Mouse (Mus musculus) MEL (cell line): ENCODE measurements around the gene Nr5a2. TPM values are rescaled to one million over a fixed set of nuclear protein-coding genes. Genes with fewer than 3 reads are reported as not detected.

Source experiments
- DNase-seq: peaks from one replicate; pipeline ENCODE4 v3.0.0; 2011; ENCODE audit warnings: low read depth, low spot score
- H3K27ac ChIP-seq: 2 replicates; pipeline ENCODE4 v1.5.1; 2012; ENCODE audit warnings: low read depth, mild to moderate bottlenecking, control low read depth, low read length, moderate library complexity; ENCODE audit not compliant: control insufficient read depth
- H3K27me3 ChIP-seq, 2 experiments: fragments of 150-350 bp in 1 of 2; sonication (generic) in 1 of 2; 2 replicates each; pipeline ENCODE4 v1.6.1; 2012; ENCODE audit warnings: low read length in 2 of 2, mild to moderate bottlenecking in 2 of 2, improper control_type of control experiment in 1 of 2, moderate library complexity in 1 of 2; ENCODE audit not compliant: insufficient read depth in 2 of 2, control insufficient read depth in 1 of 2
- H3K36me3 ChIP-seq, 2 experiments: 2 replicates each; pipeline ENCODE4 v1.6.1; 2012 to 2014; ENCODE audit warnings: low read length in 2 of 2, improper control_type of control experiment in 1 of 2, inconsistent platforms in 1 of 2, mild to moderate bottlenecking in 1 of 2; ENCODE audit not compliant: insufficient read depth in 2 of 2, control insufficient read depth in 1 of 2
- H3K4me1 ChIP-seq, 2 experiments: fragments of 150-350 bp in 1 of 2; sonication (generic) in 1 of 2; 2 replicates each; pipeline ENCODE4 v1.6.1; 2012; ENCODE audit warnings: low read length in 2 of 2, improper control_type of control experiment in 1 of 2, mild to moderate bottlenecking in 1 of 2; ENCODE audit not compliant: insufficient read depth in 2 of 2, control insufficient read depth in 1 of 2
- H3K4me3 ChIP-seq, 2 experiments: fragments of 150-350 bp in 1 of 2; sonication (generic) in 1 of 2; 2 replicates each; pipeline ENCODE4 v1.5.1; 2012; ENCODE audit warnings: low read depth in 2 of 2, low read length in 2 of 2, mild to moderate bottlenecking in 2 of 2, moderate library complexity in 2 of 2, control low read depth in 1 of 2, improper control_type of control experiment in 1 of 2; ENCODE audit not compliant: control insufficient read depth in 1 of 2, insufficient read depth in 1 of 2
- H3K79me2 ChIP-seq: 2 replicates; pipeline ENCODE4 v1.6.1; 2012; ENCODE audit warnings: mild to moderate bottlenecking, low read length, moderate library complexity; ENCODE audit not compliant: control insufficient read depth, poor library complexity, insufficient read depth
- H3K9ac ChIP-seq: 2 replicates; pipeline ENCODE4 v1.6.1; 2012; ENCODE audit warnings: low read depth, mild to moderate bottlenecking, control low read depth, low read length, moderate library complexity; ENCODE audit not compliant: control insufficient read depth, poor library complexity, severe bottlenecking
- H3K9me3 ChIP-seq: fragments of 150-350 bp; sonication (generic); replicated peaks from 2 replicates; pipeline ENCODE4 v1.6.1; 2012; ENCODE audit warnings: mild to moderate bottlenecking, low read length, improper control_type of control experiment, moderate library complexity; ENCODE audit not compliant: insufficient read depth
- BHLHE40 ChIP-seq: IDR thresholded peaks from 2 replicates; pipeline ENCODE4 v1.6.1; 2012; ENCODE audit warnings: low read depth, mild to moderate bottlenecking, inconsistent platforms, low read length, improper control_type of control experiment, borderline replicate concordance
- CHD2 ChIP-seq: IDR thresholded peaks from 2 replicates; pipeline ENCODE4 v1.6.1; 2011; ENCODE audit warnings: low read length, improper control_type of control experiment
- ELF1 ChIP-seq: IDR thresholded peaks from 2 replicates; pipeline ENCODE4 v1.6.1; 2014; ENCODE audit warnings: low read depth, mild to moderate bottlenecking, inconsistent platforms, low read length, improper control_type of control experiment, moderate library complexity
- EP300 ChIP-seq, 2 experiments: IDR thresholded peaks; 2 replicates each; pipeline ENCODE4 v1.6.1; 2011; ENCODE audit warnings: improper control_type of control experiment in 2 of 2, low read length in 2 of 2, low read depth in 1 of 2, mild to moderate bottlenecking in 1 of 2
- ETS1 ChIP-seq: IDR thresholded peaks from 2 replicates; pipeline ENCODE4 v1.6.1; 2012; ENCODE audit warnings: low read depth, mild to moderate bottlenecking, inconsistent platforms, low read length, improper control_type of control experiment, moderate library complexity
- GATA1 ChIP-seq: IDR thresholded peaks from 2 replicates; pipeline ENCODE4 v1.6.1; 2011; ENCODE audit warnings: low read depth, low read length, improper control_type of control experiment
- MAFK ChIP-seq: IDR thresholded peaks from 2 replicates; pipeline ENCODE4 v1.6.1; 2011; ENCODE audit warnings: low read depth, mild to moderate bottlenecking, low read length, improper control_type of control experiment, borderline replicate concordance
- MAZ ChIP-seq: IDR thresholded peaks from 2 replicates; pipeline ENCODE4 v1.6.1; 2012; ENCODE audit warnings: low read depth, mild to moderate bottlenecking, inconsistent platforms, low read length, improper control_type of control experiment
- MEF2A ChIP-seq: IDR thresholded peaks from 2 replicates; pipeline ENCODE4 v1.6.1; 2014; ENCODE audit warnings: low read depth, mild to moderate bottlenecking, inconsistent platforms, low read length, improper control_type of control experiment; ENCODE audit not compliant: poor library complexity, insufficient replicate concordance, severe bottlenecking; ENCODE audit errors: extremely low read depth
- MXI1 ChIP-seq: IDR thresholded peaks from 2 replicates; pipeline ENCODE4 v1.6.1; 2011; ENCODE audit warnings: mild to moderate bottlenecking, low read depth, low read length, improper control_type of control experiment
- NELFE ChIP-seq: IDR thresholded peaks from 2 replicates; pipeline ENCODE4 v1.6.1; 2011; ENCODE audit warnings: low read depth, low read length, improper control_type of control experiment
- NRF1 ChIP-seq: IDR thresholded peaks from 2 replicates; pipeline ENCODE4 v1.6.1; 2014; ENCODE audit warnings: low read depth, mild to moderate bottlenecking, inconsistent platforms, low read length, improper control_type of control experiment, moderate library complexity; ENCODE audit not compliant: poor library complexity, insufficient read depth, severe bottlenecking
- POLR2AphosphoS2 ChIP-seq: IDR thresholded peaks from 2 replicates; pipeline ENCODE4 v1.6.1; 2011; ENCODE audit warnings: low read length, improper control_type of control experiment
- POLR2AphosphoS5 ChIP-seq: IDR thresholded peaks from 2 replicates; pipeline ENCODE4 v1.6.1; 2012; ENCODE audit warnings: low read depth, borderline replicate concordance, mild to moderate bottlenecking, inconsistent platforms, low read length, moderate library complexity, mixed read lengths
- RAD21 ChIP-seq: IDR thresholded peaks from 2 replicates; pipeline ENCODE4 v1.6.1; 2011; ENCODE audit warnings: mild to moderate bottlenecking, low read depth, low read length, improper control_type of control experiment
- SIN3A ChIP-seq: IDR thresholded peaks from 2 replicates; pipeline ENCODE4 v1.6.1; 2012; ENCODE audit warnings: low read length, improper control_type of control experiment, inconsistent platforms
- SMC3 ChIP-seq: IDR thresholded peaks from 2 replicates; pipeline ENCODE4 v1.6.1; 2011; ENCODE audit warnings: low read depth, low read length, improper control_type of control experiment
- TAL1 ChIP-seq: IDR thresholded peaks from 2 replicates; pipeline ENCODE4 v1.6.1; 2012; ENCODE audit warnings: mild to moderate bottlenecking, inconsistent platforms, low read length, moderate library complexity, mixed read lengths
- TCF12 ChIP-seq: IDR thresholded peaks from 2 replicates; pipeline ENCODE4 v1.6.1; 2014; ENCODE audit warnings: low read depth, mild to moderate bottlenecking, inconsistent platforms, low read length, improper control_type of control experiment, moderate library complexity
- UBTF ChIP-seq: IDR thresholded peaks from 2 replicates; pipeline ENCODE4 v1.6.1; 2012; ENCODE audit warnings: low read depth, mild to moderate bottlenecking, inconsistent platforms, low read length, improper control_type of control experiment, moderate library complexity, borderline replicate concordance; ENCODE audit not compliant: insufficient read depth
- ZC3H11A ChIP-seq: IDR thresholded peaks from 2 replicates; pipeline ENCODE4 v1.6.1; 2012; ENCODE audit warnings: low read depth, mild to moderate bottlenecking, inconsistent platforms, low read length, improper control_type of control experiment
- ZMIZ1 ChIP-seq: IDR thresholded peaks from 2 replicates; pipeline ENCODE4 v1.6.1; 2012; ENCODE audit warnings: low read depth, mild to moderate bottlenecking, inconsistent platforms, low read length, improper control_type of control experiment, moderate library complexity
- ZNF384 ChIP-seq: IDR thresholded peaks from 2 replicates; pipeline ENCODE4 v1.6.1; 2012; ENCODE audit warnings: low read depth, mild to moderate bottlenecking, inconsistent platforms, low read length, improper control_type of control experiment
- polyA plus RNA-seq, 2 experiments: library from polyadenylated mRNA; stranded (reverse) in 1 of 2; unstranded in 1 of 2; fragments of >175 nt in 1 of 2; fragments of >200 nt in 1 of 2; gene quantifications; 2 replicates each; pipeline versions ENCODE4 v1.2.1 to v1.2.4; 2012; ENCODE audit warnings: low replicate concordance in 2 of 2, low read depth in 1 of 2; ENCODE audit not compliant: insufficient read length in 2 of 2, insufficient read depth in 1 of 2, missing spikeins in 1 of 2
- total RNA-seq: library from RNA; depleted of rRNA; stranded (reverse); fragments of 300-350 nt; gene quantifications from 2 replicates; pipeline ENCODE4 v1.2.3, GENCODE M21; 2012

Gene Nr5a2
- total and polyA plus RNA-seq, 3 experiments: 0.03 to 0.39 TPM; not detected in 1

GRCm38 (mm10) chr1:136909494-136910037 lies 50.7 kb downstream of the Nr5a2 start:
- Histone ChIP-seq H3K36me3 (no peaks in the 10 kb centered on the region), H3K9me3 (no peaks in the 10 kb centered on the region), H3K27me3 (no peaks in the 10 kb centered on the region), H3K4me1 (no peaks in the 10 kb centered on the region), H3K9ac (no peak overlapping the region), H3K4me3 (no peak overlapping the region), H3K79me2 (no peaks in the 10 kb centered on the region), H3K27ac (no peak overlapping the region)
- DNase-seq: no peak
- TF ChIP-seq MXI1 (no peak), NELFE (no peak), SIN3A (no peak), ETS1 (no peak), CHD2 (no peak), ZMIZ1 (no peak), BHLHE40 (no peak), MEF2A (no peak), TCF12 (no peak), POLR2AphosphoS2 (no peak), ELF1 (no peak)

GRCm38 (mm10) chr1:136898130-136898529 lies 62.1 kb downstream of the Nr5a2 start:
- Histone ChIP-seq H3K4me1 (no peaks in the 10 kb centered on the region), H3K9ac (no peak overlapping the region), H3K9me3 (no peaks in the 10 kb centered on the region), H3K4me3 (no peak overlapping the region), H3K79me2 (no peaks in the 10 kb centered on the region), H3K27me3 (no peaks in the 10 kb centered on the region), H3K27ac (no peak overlapping the region), H3K36me3 (no peaks in the 10 kb centered on the region)
- no peak for DNase-seq
- TF ChIP-seq SMC3: no peak
- no peak for TF ChIP-seq BHLHE40
- TF ChIP-seq MAFK: no peak

DNA sequence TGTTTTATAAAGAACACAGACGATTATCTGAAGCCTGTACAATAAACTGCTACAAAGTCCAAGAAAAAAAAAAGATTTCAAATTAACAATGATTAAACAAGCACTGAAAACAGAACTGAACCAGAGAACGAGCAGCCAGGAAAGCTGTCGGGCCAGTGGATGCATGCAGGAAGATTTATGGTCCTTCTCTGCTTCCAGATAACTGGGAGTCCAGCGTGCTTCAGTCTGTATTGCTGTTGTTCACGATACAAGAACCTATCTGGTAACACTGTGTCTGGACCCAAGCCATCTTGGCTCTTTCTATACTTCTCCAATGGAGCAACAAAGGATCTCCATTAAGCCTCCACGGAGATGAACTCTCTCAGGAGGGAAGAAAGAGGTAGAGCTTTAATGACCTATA lies 63.9 kb downstream of the Nr5a2 start:
- Histone ChIP-seq H3K4me3 (no peak overlapping the region), H3K79me2 (no peaks in the 10 kb centered on the region), H3K4me1 (no peaks in the 10 kb centered on the region), H3K9ac (no peak overlapping the region), H3K27me3 (no peaks in the 10 kb centered on the region), H3K36me3 (no peaks in the 10 kb centered on the region), H3K27ac (no peak overlapping the region), H3K9me3 (no peaks in the 10 kb centered on the region)
- TF ChIP-seq UBTF: no peak
- TF ChIP-seq ELF1: no peak
- TF ChIP-seq ZNF384: no peak
- TF ChIP-seq RAD21: no peak
- no peak for TF ChIP-seq EP300 (IDR thresholded peaks at IDR 0.05; ENCODE audit: low read depth in 1 of 2, low read length in 2 of 2)
- no peak for TF ChIP-seq MAZ
- no peak for TF ChIP-seq TAL1
- no peak for TF ChIP-seq GATA1
- no peak for TF ChIP-seq NRF1
- TF ChIP-seq ZC3H11A: no peak
- no peak for TF ChIP-seq CHD2
- no peak for TF ChIP-seq POLR2AphosphoS5
- no peak for DNase-seq
